Mouse (Mus musculus): ENCODE measurements around the gene Pitx1. TPM values are rescaled to one million over a fixed set of nuclear protein-coding genes. Genes with fewer than 3 reads are reported as not detected.

Pitx1 gene
- 0.18 and 0.38 TPM in 2 replicates for polyA plus RNA-seq (2015; fragmentation: Nextera tagmentation; extraction: Ambion mirVana)

DNA sequence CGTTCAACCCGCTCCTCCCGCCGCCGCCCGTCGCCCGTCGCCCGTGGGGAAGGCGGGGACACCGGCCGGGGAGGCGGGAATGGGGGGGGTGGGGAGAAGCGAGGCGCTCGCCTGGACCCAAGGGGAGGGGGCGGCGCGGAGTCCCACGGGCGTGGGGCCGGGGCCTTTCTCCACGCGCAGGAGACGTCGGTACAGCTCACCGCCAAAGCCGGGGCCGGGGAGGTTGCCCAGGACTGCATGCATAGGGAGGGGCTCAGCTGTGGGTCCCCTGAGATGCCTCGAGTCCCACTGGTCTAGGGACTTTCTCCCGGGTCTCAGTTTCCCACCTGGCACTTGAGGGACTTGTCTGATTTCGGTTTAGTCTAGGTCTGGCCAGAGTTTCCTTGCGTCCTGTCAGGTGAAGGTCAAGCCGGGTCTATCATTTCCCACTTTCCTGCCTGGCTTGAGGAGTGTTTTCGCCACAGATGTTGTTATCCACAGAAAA is at the start of gene Pitx1:
Gene Pitx1, minus strand, starts transcription at position 51 of the 484 bp plus-strand sequence.

DNA sequence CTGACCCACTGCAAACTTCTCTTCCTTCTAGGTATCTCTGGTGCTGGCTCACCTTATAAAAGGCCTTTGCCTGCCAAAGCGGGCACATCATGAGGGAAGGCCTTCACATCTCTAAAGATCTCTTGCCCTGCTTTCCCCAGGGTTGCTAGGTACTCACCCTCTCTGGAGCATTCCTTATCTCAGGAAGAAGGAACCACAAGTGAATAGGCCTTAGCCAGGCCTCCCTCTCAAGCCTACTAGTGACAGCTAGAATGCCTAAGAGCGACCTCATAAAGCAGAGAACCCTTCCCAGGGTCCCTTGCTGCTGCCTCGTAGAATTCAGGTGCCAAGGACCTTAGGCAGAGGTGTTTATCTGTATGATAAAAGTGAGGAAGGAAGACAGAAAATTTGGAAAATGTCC is 51.7 kb downstream of the Pitx1 start, which contains the start of gene Catsper3:
Gene Catsper3, plus strand, starts transcription at position 301 of the 400 bp plus-strand sequence.

Other genes with a start within 250 kb of the Pitx1 start
- gene B4galt7, start 236.3 kb downstream of the Pitx1 start, polyA plus RNA-seq (2015; fragmentation: Nextera tagmentation; extraction: Ambion mirVana): 7.9 and 9.8 TPM in 2 replicates
- 25.8 and 31.1 TPM in 2 replicates for gene Caml, start 213.2 kb downstream of the Pitx1 start, polyA plus RNA-seq (2015; fragmentation: Nextera tagmentation; extraction: Ambion mirVana)
- 25.3 and 27.0 TPM in 2 replicates for gene Ddx46, start 201.2 kb downstream of the Pitx1 start, polyA plus RNA-seq (2015; fragmentation: Nextera tagmentation; extraction: Ambion mirVana)
- gene B230219D22Rik, start 143.1 kb downstream of the Pitx1 start, polyA plus RNA-seq (2015; fragmentation: Nextera tagmentation; extraction: Ambion mirVana): 17.7 and 20.2 TPM in 2 replicates
- 31.5 and 33.1 TPM in 2 replicates for gene Txndc15, start 121.5 kb downstream of the Pitx1 start, polyA plus RNA-seq (2015; fragmentation: Nextera tagmentation; extraction: Ambion mirVana)
- 52.6 and 57.8 TPM in 2 replicates for gene Pcbd2, start 108.8 kb downstream of the Pitx1 start, polyA plus RNA-seq (2015; fragmentation: Nextera tagmentation; extraction: Ambion mirVana)
- gene Catsper3, start 51.6 kb downstream of the Pitx1 start, polyA plus RNA-seq (2015; fragmentation: Nextera tagmentation; extraction: Ambion mirVana): 0.10 and 0.30 TPM in 2 replicates

All from spleen, postnatal 0 days (tissue).